Mouse (Mus musculus): ENCODE results near the gene Gnb5.

DNA sequence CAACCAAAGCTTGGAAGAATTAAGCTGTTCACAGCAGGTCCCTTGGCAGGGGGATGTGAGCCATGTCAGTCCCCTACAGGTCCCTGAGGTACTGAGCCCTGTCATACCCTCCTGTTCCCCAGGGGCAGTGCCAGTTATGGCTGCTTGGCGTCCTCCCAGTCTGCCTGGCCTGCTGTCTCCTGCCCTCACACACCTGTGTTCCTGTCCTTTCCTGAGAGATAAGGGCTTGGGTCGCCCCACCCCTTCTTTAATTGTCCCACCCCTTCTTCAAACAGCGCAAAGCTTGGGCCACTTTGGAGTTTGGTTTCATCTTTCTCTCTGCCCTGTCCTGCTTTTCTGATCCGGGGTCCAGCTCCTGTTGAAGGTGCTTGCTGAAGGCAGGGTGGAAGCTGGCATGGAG, 47.3 kb upstream of the Gnb5 start:
- TF ChIP-seq SIN3A (IDR thresholded peaks at IDR 0.05; ENCODE audit: low read length) (no peak), EP300 (IDR thresholded peaks at IDR 0.05; ENCODE audit: low read length) (no peak), ZMIZ1 (IDR thresholded peaks at IDR 0.05; ENCODE audit: low read depth, low read length) (no peak), CTCF (conservative IDR thresholded peaks at IDR 0.05 in 1 of 2, IDR thresholded peaks at IDR 0.05 in 1 of 2; ENCODE audit: low read depth in 2 of 2, low read length in 2 of 2) (no peak), JUND (conservative IDR thresholded peaks at IDR 0.05; ENCODE audit: low read depth, low read length) (no peak)
